Mouse (Mus musculus) midbrain, embryonic 12.5 days (tissue): ENCODE data around the gene Bcorl1. TPM values are rescaled to one million over a fixed set of nuclear protein-coding genes. Genes with fewer than 3 reads are reported as not detected.
"Not testable (repeated sequence)": the region's sequence is repeated elsewhere in the genome, so short reads cannot be mapped to it uniquely, and the experiment has no call there.

ENCODE experiments used
- ATAC-seq: fragments of 200-750 bp; cut with Nextera tagmentation; 2 replicates; pipeline ENCODE4 v1.8.0; 2017; ENCODE audit warnings: low read depth, moderate TSS enrichment, moderate library complexity; ENCODE audit not compliant: low FRiP score
- H3K27ac ChIP-seq: fragments of 300-500 bp; sonication (generic); replicated peaks from 2 replicates; pipeline ENCODE4 v1.5.1; 2016; ENCODE audit warnings: mild to moderate bottlenecking
- H3K27me3 ChIP-seq: fragments of 300-500 bp; sonication (generic); 2 replicates; pipeline ENCODE4 v1.6.1; 2016; ENCODE audit warnings: mild to moderate bottlenecking
- H3K36me3 ChIP-seq: fragments of 300-500 bp; sonication (generic); 2 replicates; pipeline ENCODE4 v1.6.1; 2016
- H3K4me1 ChIP-seq: fragments of 300-500 bp; sonication (generic); 2 replicates; pipeline ENCODE4 v1.6.1; 2016
- H3K4me2 ChIP-seq: fragments of 300-500 bp; sonication (generic); replicated peaks from 2 replicates; pipeline ENCODE4 v1.6.1; 2016; ENCODE audit warnings: mild to moderate bottlenecking, moderate library complexity
- H3K4me3 ChIP-seq: fragments of 300-500 bp; sonication (generic); 2 replicates; pipeline ENCODE4 v1.5.1; 2016; ENCODE audit warnings: mild to moderate bottlenecking
- H3K9ac ChIP-seq: fragments of 300-500 bp; sonication (generic); replicated peaks from 2 replicates; pipeline ENCODE4 v1.6.1; 2016; ENCODE audit warnings: mild to moderate bottlenecking, moderate library complexity
- H3K9me3 ChIP-seq: fragments of 300-500 bp; sonication (generic); 2 replicates; pipeline ENCODE4 v1.6.1; 2016; ENCODE audit warnings: mild to moderate bottlenecking
- WGBS: fragments of 180-500 bp; shearing (Covaris S2); methylation state at CpG from one replicate; pipeline ENCODE4 v1.1.7; 2016; 5-methylcytosine and 5-hydroxymethylcytosine counted together
- polyA plus RNA-seq: library from polyadenylated mRNA; unstranded; fragments of >200 nt; fragmentation: Nextera tagmentation; extraction: Ambion mirVana; gene quantifications from 2 replicates; pipeline ENCODE4 v1.2.1, GENCODE M21; 2016

Bcorl1 gene
- polyA plus RNA-seq, 1 experiment from 2014 or later = 6.7 TPM

DNA sequence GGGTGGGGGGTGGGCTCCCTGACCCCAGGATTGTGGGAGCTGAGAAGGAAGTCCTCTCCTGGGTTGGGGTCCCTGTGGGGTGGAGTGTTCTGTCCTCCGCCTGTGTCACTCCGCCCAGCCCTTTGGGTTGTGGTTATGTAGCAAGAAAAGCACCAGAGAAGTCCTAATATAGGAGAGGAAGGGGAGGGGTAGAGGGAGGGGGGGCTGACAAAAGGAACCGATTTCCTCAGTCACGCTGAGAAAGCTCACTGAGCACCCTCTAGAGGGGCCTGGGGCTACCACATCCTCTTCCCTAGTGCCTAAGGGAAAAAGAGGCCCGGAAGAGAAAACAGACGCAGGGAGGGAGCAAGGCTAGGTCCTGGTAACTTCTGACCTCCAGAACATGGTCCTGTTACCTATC is 88.4 kb downstream of the Bcorl1 start:
- 40% methylated on average over 6 of the region's 6 CpGs for whole genome bisulfite sequencing
- H3K4me2 ChIP-seq = no peak overlapping the region
- H3K27me3 ChIP-seq = no peaks in the 10 kb centered on the region
- no peak for ATAC-seq
- H3K4me1 ChIP-seq = no peaks in the 10 kb centered on the region
- H3K4me3 ChIP-seq = no peak overlapping the region
- H3K9me3 ChIP-seq = no peaks in the 10 kb centered on the region
- H3K27ac ChIP-seq = no peak overlapping the region
- H3K9ac ChIP-seq = no peak overlapping the region
- no peaks in the 10 kb centered on the region for H3K36me3 ChIP-seq

DNA sequence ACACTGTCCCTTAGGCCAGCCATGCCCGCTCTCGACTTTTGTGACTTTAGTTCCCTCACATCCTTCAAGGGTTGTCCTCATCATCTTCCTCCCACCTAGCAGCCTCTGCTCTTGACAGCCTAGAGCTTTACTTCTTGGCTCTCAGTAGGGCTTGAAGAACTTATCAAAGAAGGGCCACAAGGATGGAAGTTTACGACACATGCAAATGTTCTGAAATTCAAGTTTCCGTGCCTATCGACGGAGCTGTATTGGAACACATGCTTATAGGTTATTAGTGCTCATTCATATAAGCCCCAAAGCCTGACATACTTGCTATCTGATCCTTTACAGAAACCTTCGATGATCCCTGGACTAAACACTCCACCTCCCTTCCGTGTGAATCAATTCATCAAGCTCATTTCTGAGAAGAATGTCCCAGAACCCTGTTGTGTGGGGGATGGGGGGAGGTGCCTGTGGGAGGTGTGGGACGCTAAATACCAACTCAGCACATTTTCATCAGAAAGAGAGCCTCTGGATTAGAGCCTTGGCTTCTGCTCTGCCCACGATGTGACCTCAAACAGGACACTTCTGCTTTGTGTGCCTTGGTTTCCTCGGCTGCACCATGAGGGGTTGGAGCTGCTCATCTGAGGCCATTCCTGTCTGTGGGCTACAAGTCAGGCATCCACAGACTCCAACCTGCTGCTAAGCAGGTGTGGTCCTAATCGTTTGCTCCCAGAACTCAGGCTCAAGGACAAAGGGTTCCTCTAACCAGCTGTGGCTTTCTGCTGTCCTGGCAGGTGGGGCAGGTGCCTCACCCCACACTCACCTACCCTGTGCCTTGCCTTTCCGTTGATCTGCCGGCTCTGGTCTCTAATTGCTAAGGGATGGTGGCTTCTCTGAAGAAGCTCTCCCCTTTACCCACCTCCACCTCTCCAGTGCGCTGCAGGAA is 91.7 kb downstream of the Bcorl1 start:
- no peaks in the 10 kb centered on the region for H3K27me3 ChIP-seq
- H3K27ac ChIP-seq = no peak overlapping the region
- no peak overlapping the region for H3K4me2 ChIP-seq
- no peaks in the 10 kb centered on the region for H3K4me1 ChIP-seq
- no peaks in the 10 kb centered on the region for H3K9me3 ChIP-seq
- 66% methylated on average over 15 of the region's 15 CpGs for WGBS
- no peak overlapping the region for H3K4me3 ChIP-seq
- H3K9ac ChIP-seq = no peak overlapping the region
- H3K36me3 ChIP-seq = no peaks in the 10 kb centered on the region
- ATAC-seq = no peak

DNA sequence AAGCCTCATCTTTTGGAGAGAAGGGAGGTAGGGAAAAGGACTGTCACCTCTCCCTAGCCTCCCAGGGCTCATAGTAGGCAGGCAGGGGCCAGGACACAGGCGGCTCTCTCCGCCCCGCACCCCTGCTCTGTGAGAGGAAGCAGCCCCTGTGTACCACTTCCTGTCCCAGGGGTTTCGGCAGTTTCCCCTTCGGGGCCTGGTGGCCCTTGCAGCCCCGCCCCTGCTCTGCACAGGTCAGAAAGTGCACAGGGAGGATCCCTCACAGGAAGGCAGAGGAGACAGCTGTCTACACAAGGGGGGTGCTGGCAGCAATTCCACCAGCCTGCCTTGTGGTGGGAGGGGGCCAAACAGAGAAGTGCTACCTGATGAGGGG is 92.4 kb downstream of the Bcorl1 start:
- no peak for ATAC-seq
- Histone ChIP-seq H3K4me2 (no peak overlapping the region), H3K4me3 (no peak overlapping the region), H3K4me1 (no peaks in the 10 kb centered on the region), H3K36me3 (no peaks in the 10 kb centered on the region), H3K27me3 (no peaks in the 10 kb centered on the region), H3K9ac (no peak overlapping the region), H3K9me3 (no peaks in the 10 kb centered on the region), H3K27ac (no peak overlapping the region)
- WGBS = 80% methylated on average over 3 of the region's 6 CpGs

DNA sequence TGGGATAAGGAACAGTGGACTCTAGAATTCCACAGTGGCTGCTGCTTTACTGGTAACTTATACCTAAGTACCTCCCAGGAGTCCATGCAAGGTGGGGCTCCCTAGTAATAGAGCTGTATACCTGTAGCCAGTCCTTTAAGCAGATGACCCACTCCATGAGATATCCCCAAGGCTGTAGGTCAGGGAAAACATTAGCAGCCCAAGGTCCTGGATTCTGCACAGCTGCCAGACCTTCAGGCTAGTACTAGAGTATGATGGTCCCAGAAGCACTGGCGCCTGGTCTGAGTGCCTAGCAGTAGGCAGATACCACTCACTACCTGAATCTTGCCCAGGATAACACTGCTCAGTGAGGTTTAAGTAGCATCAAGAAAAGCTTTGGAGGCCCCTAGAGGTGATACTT is 93.1 kb downstream of the Bcorl1 start:
- Histone ChIP-seq H3K36me3 (no peaks in the 10 kb centered on the region), H3K4me3 (no peak overlapping the region), H3K9ac (no peak overlapping the region), H3K4me1 (no peaks in the 10 kb centered on the region), H3K9me3 (no peaks in the 10 kb centered on the region), H3K27me3 (no peaks in the 10 kb centered on the region), H3K27ac (no peak overlapping the region), H3K4me2 (no peak overlapping the region)
- WGBS = 84% methylated on average over 1 of the region's 1 CpGs
- no peak for ATAC-seq

DNA sequence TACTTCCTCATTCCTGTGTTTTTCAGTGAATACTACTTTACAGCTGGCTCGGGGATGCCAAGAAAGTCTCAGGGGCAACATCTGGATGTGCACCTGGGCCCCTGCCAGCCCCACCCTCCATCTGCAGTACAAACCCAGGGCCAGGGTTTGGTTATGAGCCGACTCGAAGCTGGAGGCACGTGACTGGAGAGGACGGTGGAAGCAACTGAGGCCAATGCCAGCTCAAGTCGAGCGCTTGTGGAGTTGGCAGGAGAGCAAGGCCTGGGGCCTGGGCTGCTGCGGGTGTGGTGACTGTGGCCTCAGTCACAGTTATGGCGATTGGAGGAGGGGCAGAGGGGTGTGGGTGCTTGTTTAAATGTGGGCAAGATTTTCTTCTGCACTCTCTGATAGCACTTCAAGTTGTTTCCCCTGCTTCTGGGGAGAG is 94.3 kb downstream of the Bcorl1 start:
- no peak overlapping the region for H3K4me3 ChIP-seq
- no peak overlapping the region for H3K27ac ChIP-seq
- no peak overlapping the region for H3K4me2 ChIP-seq
- no peaks in the 10 kb centered on the region for H3K9me3 ChIP-seq
- H3K9ac ChIP-seq = no peak overlapping the region
- H3K4me1 ChIP-seq = no peaks in the 10 kb centered on the region
- ATAC-seq = no peak
- WGBS = 82% methylated on average over 9 of the region's 9 CpGs
- no peaks in the 10 kb centered on the region for H3K27me3 ChIP-seq
- H3K36me3 ChIP-seq = no peaks in the 10 kb centered on the region

DNA sequence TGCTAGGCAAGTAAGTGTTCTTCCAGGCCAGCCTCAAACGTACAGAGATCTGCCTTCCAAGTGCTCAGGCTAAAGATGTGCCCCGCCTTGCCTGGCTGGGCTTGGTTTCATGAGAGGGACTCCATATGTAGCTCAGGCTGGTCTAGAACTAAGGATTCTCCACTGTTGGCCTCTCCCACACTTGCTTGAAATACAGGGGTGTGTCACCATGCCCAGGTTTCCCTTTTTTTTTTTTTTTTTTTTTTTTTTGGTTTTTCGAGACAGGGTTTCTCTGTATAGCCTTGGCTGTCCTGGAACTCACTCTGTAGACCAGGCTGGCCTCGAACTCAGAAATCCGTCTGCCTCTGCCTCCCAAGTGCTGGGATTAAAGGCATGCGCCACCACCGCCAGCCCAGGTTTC is 94.9 kb downstream of the Bcorl1 start:
- H3K27me3 ChIP-seq, H3K4me2 ChIP-seq, H3K4me3 ChIP-seq, H3K4me1 ChIP-seq, H3K36me3 ChIP-seq, H3K9me3 ChIP-seq, H3K27ac ChIP-seq, ATAC-seq, H3K9ac ChIP-seq: not testable (repeated sequence)
- 89% methylated on average over 6 of the region's 7 CpGs for WGBS

DNA sequence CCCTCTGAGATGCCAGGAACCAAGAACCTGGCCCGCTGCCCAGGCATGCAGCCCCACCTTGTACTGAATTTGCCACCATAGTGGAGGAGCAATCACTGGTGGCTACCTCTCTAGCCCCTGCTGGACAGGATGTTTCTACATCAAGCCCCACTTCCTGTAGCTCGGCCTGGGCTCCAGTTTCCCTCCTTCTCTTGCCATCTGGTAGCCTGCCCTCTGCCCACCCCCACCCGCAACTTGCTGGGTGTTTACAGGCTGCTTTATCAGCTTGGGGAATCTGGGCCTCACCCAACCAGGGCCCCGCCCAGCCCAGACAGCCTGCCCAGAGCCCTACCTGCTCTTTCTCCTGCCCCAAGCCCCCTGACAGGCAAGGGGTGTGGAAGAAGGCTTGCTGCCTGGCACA is 97.9 kb downstream of the Bcorl1 start:
- no peak overlapping the region for H3K9ac ChIP-seq
- H3K4me3 ChIP-seq = no peak overlapping the region
- H3K27me3 ChIP-seq = no peaks in the 10 kb centered on the region
- no peaks in the 10 kb centered on the region for H3K4me1 ChIP-seq
- no peaks in the 10 kb centered on the region for H3K9me3 ChIP-seq
- 73% methylated on average over 4 of the region's 4 CpGs for WGBS
- H3K27ac ChIP-seq = no peak overlapping the region
- no peaks in the 10 kb centered on the region for H3K36me3 ChIP-seq
- no peak overlapping the region for H3K4me2 ChIP-seq
- no peak for ATAC-seq

DNA sequence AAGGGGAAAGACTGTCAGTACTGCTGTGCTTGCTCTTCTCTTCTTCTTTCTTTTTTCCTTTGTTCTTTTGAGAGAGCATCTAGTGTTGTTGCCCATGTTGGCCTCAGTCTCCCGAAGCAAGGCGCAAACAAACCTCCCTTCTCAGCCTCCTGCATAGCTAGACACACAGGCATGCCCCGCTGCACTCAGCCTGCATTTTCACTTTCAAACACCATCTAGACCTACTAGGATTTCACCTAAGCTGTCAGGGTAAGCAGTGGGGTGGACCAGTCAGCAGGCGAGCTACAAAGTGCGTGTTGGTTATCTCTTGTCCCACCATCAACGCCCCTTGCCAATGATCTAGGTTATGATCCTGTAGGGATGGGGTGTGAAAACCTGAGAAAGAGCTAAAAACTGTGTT is 100.4 kb downstream of the Bcorl1 start:
- Histone ChIP-seq H3K36me3 (no peaks in the 10 kb centered on the region), H3K27me3 (no peaks in the 10 kb centered on the region), H3K9me3 (no peaks in the 10 kb centered on the region), H3K9ac (no peak overlapping the region), H3K4me3 (no peak overlapping the region), H3K4me2 (no peak overlapping the region), H3K4me1 (no peaks in the 10 kb centered on the region), H3K27ac (no peak overlapping the region)
- ATAC-seq = no peak
- WGBS = 91% methylated on average over 6 of the region's 6 CpGs

DNA sequence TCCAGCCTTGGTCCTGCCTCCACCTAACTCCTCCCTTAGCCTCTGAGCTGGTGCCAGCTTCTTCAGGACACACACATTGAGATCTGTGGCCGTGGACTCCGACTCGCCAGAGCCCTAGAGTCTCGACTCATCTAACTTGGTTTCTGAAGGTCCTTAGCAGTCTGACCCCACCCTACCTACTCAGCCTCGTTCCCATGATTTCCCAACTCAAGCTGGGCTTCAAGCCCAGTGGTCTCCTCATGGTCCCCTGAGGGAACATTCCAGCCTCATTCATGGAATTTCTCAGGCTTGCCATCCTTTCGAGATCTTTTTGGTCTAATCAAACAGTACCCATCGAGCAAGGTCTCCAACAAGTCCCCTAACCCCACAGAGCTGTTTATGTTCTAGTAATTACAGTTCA is 100.8 kb downstream of the Bcorl1 start:
- Histone ChIP-seq H3K9me3 (no peaks in the 10 kb centered on the region), H3K4me2 (no peak overlapping the region), H3K27me3 (no peaks in the 10 kb centered on the region), H3K36me3 (no peaks in the 10 kb centered on the region), H3K9ac (no peak overlapping the region), H3K4me1 (no peaks in the 10 kb centered on the region), H3K27ac (no peak overlapping the region), H3K4me3 (no peak overlapping the region)
- 83% methylated on average over 7 of the region's 7 CpGs for WGBS
- no peak for ATAC-seq

DNA sequence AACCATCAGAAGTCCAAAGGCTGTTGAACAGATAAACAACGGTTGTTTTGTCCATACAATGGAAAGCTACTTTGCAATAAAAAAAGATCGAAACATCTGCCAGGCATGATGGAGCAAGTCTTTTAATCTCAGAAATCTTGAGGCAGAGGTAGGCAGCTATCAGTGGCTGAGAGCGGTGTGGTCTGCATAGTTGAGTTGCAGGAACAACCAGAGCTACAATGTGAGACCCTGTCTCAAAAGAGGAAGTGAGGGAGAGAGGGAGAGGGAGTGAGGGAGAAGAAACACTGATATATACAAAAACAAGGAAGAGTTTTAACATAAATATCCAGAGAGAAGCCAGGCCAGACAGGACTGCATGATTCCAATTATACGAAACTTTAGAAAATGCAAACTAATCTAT is 103.5 kb downstream of the Bcorl1 start:
- Histone ChIP-seq H3K4me1 (peaks cover under 1% of the 10 kb centered on the region; the same call in 1 of the 2 replicates), H3K4me2 (no peak overlapping the region), H3K27ac (no peak overlapping the region), H3K27me3 (no peaks in the 10 kb centered on the region), H3K9me3 (no peaks in the 10 kb centered on the region), H3K9ac (no peak overlapping the region), H3K4me3 (no peak overlapping the region), H3K36me3 (no peaks in the 10 kb centered on the region)
- WGBS = 86% methylated on average over 4 of the region's 4 CpGs
- no peak for ATAC-seq

DNA sequence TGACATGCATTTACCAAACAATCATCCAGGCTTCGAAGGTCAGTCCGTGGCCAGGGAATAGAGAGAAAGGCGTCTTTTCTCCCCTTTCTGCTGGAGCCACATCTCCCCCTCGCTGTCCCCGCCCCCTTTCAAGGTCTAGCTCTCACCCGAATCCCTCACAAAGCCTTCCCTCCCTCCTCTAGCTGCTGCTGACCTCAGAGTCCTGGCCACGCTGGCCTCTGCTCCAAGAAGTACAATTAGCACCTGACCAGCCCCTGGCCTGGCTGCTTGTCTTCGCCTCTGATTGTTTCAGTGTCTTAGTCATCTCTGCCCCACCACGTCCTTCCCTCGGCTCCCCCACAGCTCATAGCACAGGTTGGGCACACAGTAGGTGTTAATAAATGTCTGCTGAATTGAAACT is 108.5 kb downstream of the Bcorl1 start:
- no peak overlapping the region for H3K4me2 ChIP-seq
- 26% methylated on average over 10 of the region's 10 CpGs for WGBS
- H3K9me3 ChIP-seq = no peaks in the 10 kb centered on the region
- H3K4me3 ChIP-seq = no peak overlapping the region
- no peak for ATAC-seq
- peaks cover 36% of the 10 kb centered on the region for H3K27me3 ChIP-seq
- H3K36me3 ChIP-seq = no peaks in the 10 kb centered on the region
- no peak overlapping the region for H3K27ac ChIP-seq
- H3K4me1 ChIP-seq = peaks cover 4% of the 10 kb centered on the region; the same call in 1 of the 2 replicates
- no peak overlapping the region for H3K9ac ChIP-seq

DNA sequence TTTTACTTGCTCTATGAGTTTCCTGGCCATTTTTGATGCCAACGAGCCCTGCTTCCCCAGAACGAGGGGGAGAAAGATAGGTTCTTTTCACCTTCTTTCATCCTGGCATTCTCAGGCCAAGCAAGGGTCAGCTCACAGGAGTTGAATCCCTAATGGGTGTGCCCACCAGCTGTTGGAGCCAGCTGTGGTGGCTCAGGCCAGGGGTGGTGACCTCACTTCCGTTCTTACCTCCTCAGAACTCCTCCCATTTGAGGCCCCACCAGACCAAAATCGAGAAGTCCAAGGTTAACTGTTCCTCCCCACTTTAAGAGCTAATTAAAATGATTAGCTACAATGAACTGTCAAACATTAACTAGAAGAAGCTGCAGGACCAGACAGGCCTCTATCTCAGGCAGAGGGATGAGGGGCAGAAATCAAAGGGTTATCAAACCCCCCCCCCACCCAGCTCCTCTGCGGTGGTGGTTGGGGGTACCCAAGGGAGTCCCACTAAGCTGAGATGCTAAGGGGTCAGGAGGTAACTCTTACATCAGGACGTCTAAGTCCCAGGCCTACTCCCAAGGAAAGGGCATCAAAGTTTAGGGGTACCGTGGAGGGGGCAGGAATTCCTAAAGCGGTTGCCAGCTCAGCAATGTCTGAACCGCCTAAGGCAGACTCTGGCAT is 111.2 kb downstream of the Bcorl1 start:
- H3K36me3 ChIP-seq = no peaks in the 10 kb centered on the region
- no peak overlapping the region for H3K9ac ChIP-seq
- H3K27ac ChIP-seq = no peak overlapping the region
- H3K4me1 ChIP-seq = peaks cover 4% of the 10 kb centered on the region; the same call in 1 of the 2 replicates
- no peaks in the 10 kb centered on the region for H3K9me3 ChIP-seq
- H3K27me3 ChIP-seq = peaks cover 51% of the 10 kb centered on the region
- no peak for ATAC-seq
- H3K4me3 ChIP-seq = no peak overlapping the region
- H3K4me2 ChIP-seq = peak overlapping the region; percentile 48
- WGBS = 42% methylated on average over 9 of the region's 9 CpGs
